Mouse (Mus musculus) cerebellum, adult 2 months (tissue): ENCODE data around the gene Timm44. TPM values are rescaled to one million over a fixed set of nuclear protein-coding genes. Genes with fewer than 3 reads are reported as not detected.

Source experiments
- DNase-seq, 2 experiments: peaks; one replicate each; pipeline ENCODE4 v3.0.0; 2021
- H3K27ac ChIP-seq: fragments of 200-500 bp; 2 replicates; pipeline ENCODE4 v1.5.1; 2012; ENCODE audit warnings: low read length, control low read depth, inconsistent platforms; ENCODE audit not compliant: insufficient read depth
- H3K27me3 ChIP-seq: fragments of 200-500 bp; 2 replicates; pipeline ENCODE4 v1.6.1; 2012; ENCODE audit warnings: inconsistent platforms, mild to moderate bottlenecking, low read length, moderate library complexity; ENCODE audit not compliant: control insufficient read depth, insufficient read depth
- H3K4me1 ChIP-seq: fragments of 200-500 bp; 2 replicates; pipeline ENCODE4 v1.6.1; 2011; ENCODE audit warnings: low read length; ENCODE audit not compliant: control insufficient read depth, insufficient read depth
- H3K4me3 ChIP-seq: fragments of 200-500 bp; replicated peaks from 2 replicates; pipeline ENCODE3; 2011; ENCODE audit warnings: mild to moderate bottlenecking, low read depth, low read length, control low read depth; ENCODE audit not compliant: insufficient read depth
- CTCF ChIP-seq: fragments of 200-500 bp; IDR thresholded peaks from 2 replicates; pipeline ENCODE4 v1.5.1; 2011; ENCODE audit warnings: low read depth, mild to moderate bottlenecking, control low read depth, low read length, moderate library complexity, borderline replicate concordance; ENCODE audit not compliant: insufficient read depth
- POLR2A ChIP-seq: fragments of 200-500 bp; IDR thresholded peaks from 2 replicates; pipeline ENCODE4 v1.6.1; 2011; ENCODE audit warnings: low read length, control low read depth, borderline replicate concordance; ENCODE audit not compliant: insufficient read depth
- WGBS: fragments of 180-500 bp; shearing (Covaris S2); methylation state at CpG from one replicate; pipeline ENCODE4 v1.1.7; 2018; 5-methylcytosine and 5-hydroxymethylcytosine counted together
- polyA plus RNA-seq: library from polyadenylated mRNA; depleted of rRNA; stranded (reverse); fragments of >200 nt; gene quantifications from 2 replicates; pipeline ENCODE4 v1.2.3, GENCODE M21; 2012; rRNA removed

Timm44 gene
- polyA plus RNA-seq = 91.5 and 98.4 TPM in 2 replicates

- Histone ChIP-seq H3K4me1 (peaks cover 2% of the 10 kb centered on the region; the same call in 1 of the 2 replicates), H3K27ac (peak within 1 kb of the TSS; percentile 76), H3K27me3 (no peaks in the 10 kb centered on the region), H3K4me3 (peak within 1 kb of the TSS; percentile 86)
- under 1% methylated on average over 39 of the region's 39 CpGs for WGBS
- peak; percentile 95 to 98 for DNase-seq
- TF ChIP-seq POLR2A = peak; percentile 80; the same call in 1 of the 2 replicates
- TF ChIP-seq CTCF = no peak
Observed at GRCm38 (mm10) chr8:4275275-4276110, at the start of gene Timm44. Timm44 (minus strand) TSS chr8:4275913.

GRCm38 (mm10) chr8:4324983-4325750 lies 49.5 kb upstream of the Timm44 start, which contains the start of the genes Ccl25 and Elavl1:
Ccl25 (plus strand) TSS chr8:4325210.
Elavl1 (minus strand) TSS chr8:4325413.
- TF ChIP-seq CTCF (no peak), POLR2A (peak; percentile 72)
- Histone ChIP-seq H3K27me3 (no peaks in the 10 kb centered on the region), H3K27ac (peak within 1 kb of the TSS; percentile 50), H3K4me1 (peaks cover 5% of the 10 kb centered on the region), H3K4me3 (peak within 1 kb of the TSS; percentile 81)
- peak; percentile 97 to 99 for DNase-seq
- WGBS = 1% methylated on average over 73 of the region's 78 CpGs

GRCm38 (mm10) chr8:4324525-4324924 lies 48.8 kb upstream of the Timm44 start:
- Histone ChIP-seq H3K27ac (peak overlapping the region; percentile 50), H3K27me3 (no peaks in the 10 kb centered on the region), H3K4me3 (peak overlapping the region; percentile 71), H3K4me1 (peaks cover 7% of the 10 kb centered on the region)
- TF ChIP-seq CTCF (no peak), POLR2A (no peak)
- no peak for DNase-seq
- under 1% methylated on average over 42 of the region's 42 CpGs for WGBS

- Histone ChIP-seq H3K4me3 (peak overlapping the region; percentile 71), H3K27me3 (no peaks in the 10 kb centered on the region), H3K4me1 (peaks cover 7% of the 10 kb centered on the region), H3K27ac (no peak overlapping the region)
- DNase-seq = no peak
- TF ChIP-seq CTCF (no peak), POLR2A (no peak)
- under 1% methylated on average over 6 of the region's 6 CpGs for WGBS
Observed at GRCm38 (mm10) chr8:4323917-4324316, 48.2 kb upstream of the Timm44 start.

GRCm38 (mm10) chr8:4322470-4322869 lies 46.8 kb upstream of the Timm44 start:
- H3K4me1 ChIP-seq = peaks cover 7% of the 10 kb centered on the region
- H3K4me3 ChIP-seq = no peak overlapping the region
- 20% methylated on average over 2 of the region's 2 CpGs for WGBS
- H3K27me3 ChIP-seq = no peaks in the 10 kb centered on the region
- peak; percentile 67 to 79 for DNase-seq
- TF ChIP-seq POLR2A = no peak
- TF ChIP-seq CTCF = peak; percentile 73
- no peak overlapping the region for H3K27ac ChIP-seq

- 57% methylated on average over 2 of the region's 2 CpGs for WGBS
- TF ChIP-seq CTCF = no peak
- no peak for TF ChIP-seq POLR2A
- H3K27ac ChIP-seq = no peak overlapping the region
Observed at GRCm38 (mm10) chr8:4321031-4321430, 45.3 kb upstream of the Timm44 start.

GRCm38 (mm10) chr8:4320404-4320803 lies 44.7 kb upstream of the Timm44 start:
- TF ChIP-seq POLR2A (no peak), CTCF (no peak)
- Histone ChIP-seq H3K27ac (no peak overlapping the region), H3K27me3 (no peaks in the 10 kb centered on the region), H3K4me3 (no peak overlapping the region), H3K4me1 (peaks cover 7% of the 10 kb centered on the region)
- WGBS = 56% methylated on average over 1 of the region's 1 CpGs
- DNase-seq = no peak

More at GRCm38 (mm10) chr8:4321031-4321430, 45.3 kb upstream of the Timm44 start:
- DNase-seq = no peak
- no peaks in the 10 kb centered on the region for H3K27me3 ChIP-seq
- H3K4me3 ChIP-seq = no peak overlapping the region
- peaks cover 7% of the 10 kb centered on the region for H3K4me1 ChIP-seq

- H3K27ac ChIP-seq = no peak overlapping the region
- TF ChIP-seq CTCF (no peak), POLR2A (no peak)
- DNase-seq = no peak
- WGBS = 94% methylated on average over 11 of the region's 11 CpGs
- H3K27me3 ChIP-seq = no peaks in the 10 kb centered on the region
- peaks cover 7% of the 10 kb centered on the region for H3K4me1 ChIP-seq
- H3K4me3 ChIP-seq = no peak overlapping the region
Observed at GRCm38 (mm10) chr8:4319573-4319872, 43.8 kb upstream of the Timm44 start.
